Mouse (Mus musculus) MEL (cell line): ENCODE results near the gene Eef1akmt2. TPM values are rescaled to one million over a fixed set of nuclear protein-coding genes. Genes with fewer than 3 reads are reported as not detected.

Experiments
- DNase-seq: peaks from one replicate; pipeline ENCODE4 v3.0.0; 2011; ENCODE audit warnings: low read depth, low spot score
- H3K27ac ChIP-seq: 2 replicates; pipeline ENCODE4 v1.5.1; 2012; ENCODE audit warnings: low read depth, mild to moderate bottlenecking, control low read depth, low read length, moderate library complexity; ENCODE audit not compliant: control insufficient read depth
- H3K27me3 ChIP-seq, 2 experiments: fragments of 150-350 bp in 1 of 2; sonication (generic) in 1 of 2; 2 replicates each; pipeline ENCODE4 v1.6.1; 2012; ENCODE audit warnings: low read length in 2 of 2, mild to moderate bottlenecking in 2 of 2, improper control_type of control experiment in 1 of 2, moderate library complexity in 1 of 2; ENCODE audit not compliant: insufficient read depth in 2 of 2, control insufficient read depth in 1 of 2
- H3K36me3 ChIP-seq, 2 experiments: 2 replicates each; pipeline ENCODE4 v1.6.1; 2012 to 2014; ENCODE audit warnings: low read length in 2 of 2, improper control_type of control experiment in 1 of 2, inconsistent platforms in 1 of 2, mild to moderate bottlenecking in 1 of 2; ENCODE audit not compliant: insufficient read depth in 2 of 2, control insufficient read depth in 1 of 2
- H3K4me1 ChIP-seq, 2 experiments: fragments of 150-350 bp in 1 of 2; sonication (generic) in 1 of 2; 2 replicates each; pipeline ENCODE4 v1.6.1; 2012; ENCODE audit warnings: low read length in 2 of 2, improper control_type of control experiment in 1 of 2, mild to moderate bottlenecking in 1 of 2; ENCODE audit not compliant: insufficient read depth in 2 of 2, control insufficient read depth in 1 of 2
- H3K4me3 ChIP-seq, 2 experiments: fragments of 150-350 bp in 1 of 2; sonication (generic) in 1 of 2; 2 replicates each; pipeline ENCODE4 v1.5.1; 2012; ENCODE audit warnings: low read depth in 2 of 2, low read length in 2 of 2, mild to moderate bottlenecking in 2 of 2, moderate library complexity in 2 of 2, control low read depth in 1 of 2, improper control_type of control experiment in 1 of 2; ENCODE audit not compliant: control insufficient read depth in 1 of 2, insufficient read depth in 1 of 2
- H3K79me2 ChIP-seq: 2 replicates; pipeline ENCODE4 v1.6.1; 2012; ENCODE audit warnings: mild to moderate bottlenecking, low read length, moderate library complexity; ENCODE audit not compliant: control insufficient read depth, poor library complexity, insufficient read depth
- H3K9ac ChIP-seq: 2 replicates; pipeline ENCODE4 v1.6.1; 2012; ENCODE audit warnings: low read depth, mild to moderate bottlenecking, control low read depth, low read length, moderate library complexity; ENCODE audit not compliant: control insufficient read depth, poor library complexity, severe bottlenecking
- H3K9me3 ChIP-seq: fragments of 150-350 bp; sonication (generic); replicated peaks from 2 replicates; pipeline ENCODE4 v1.6.1; 2012; ENCODE audit warnings: mild to moderate bottlenecking, low read length, improper control_type of control experiment, moderate library complexity; ENCODE audit not compliant: insufficient read depth
- ETS1 ChIP-seq: IDR thresholded peaks from 2 replicates; pipeline ENCODE4 v1.6.1; 2012; ENCODE audit warnings: low read depth, mild to moderate bottlenecking, inconsistent platforms, low read length, improper control_type of control experiment, moderate library complexity
- GATA1 ChIP-seq: IDR thresholded peaks from 2 replicates; pipeline ENCODE4 v1.6.1; 2011; ENCODE audit warnings: low read depth, low read length, improper control_type of control experiment
- KAT2A ChIP-seq: conservative IDR thresholded peaks from 2 replicates; pipeline ENCODE4 v1.6.1; 2012; ENCODE audit warnings: low read depth, low read length, improper control_type of control experiment, inconsistent platforms
- MAFK ChIP-seq: IDR thresholded peaks from 2 replicates; pipeline ENCODE4 v1.6.1; 2011; ENCODE audit warnings: low read depth, mild to moderate bottlenecking, low read length, improper control_type of control experiment, borderline replicate concordance
- MAX ChIP-seq: IDR thresholded peaks from 2 replicates; pipeline ENCODE4 v1.6.1; 2011; ENCODE audit warnings: low read length, improper control_type of control experiment
- MXI1 ChIP-seq: IDR thresholded peaks from 2 replicates; pipeline ENCODE4 v1.6.1; 2011; ENCODE audit warnings: mild to moderate bottlenecking, low read depth, low read length, improper control_type of control experiment
- MYC ChIP-seq: IDR thresholded peaks from 2 replicates; pipeline ENCODE4 v1.6.1; 2011; ENCODE audit warnings: low read depth, mild to moderate bottlenecking, low read length, improper control_type of control experiment, moderate library complexity
- POLR2A ChIP-seq, 2 experiments: IDR thresholded peaks; 2 replicates each; pipeline ENCODE4 v1.6.1; 2011 to 2012; ENCODE audit warnings: low read length in 2 of 2, mild to moderate bottlenecking in 2 of 2, control low read depth in 1 of 2, improper control_type of control experiment in 1 of 2, low read depth in 1 of 2, moderate library complexity in 1 of 2; ENCODE audit not compliant: control insufficient read depth in 1 of 2, insufficient read depth in 1 of 2, poor library complexity in 1 of 2
- USF1 ChIP-seq: IDR thresholded peaks from 2 replicates; pipeline ENCODE4 v1.6.1; 2014; ENCODE audit warnings: low read depth, mild to moderate bottlenecking, inconsistent platforms, low read length, improper control_type of control experiment, moderate library complexity
- ZNF384 ChIP-seq: IDR thresholded peaks from 2 replicates; pipeline ENCODE4 v1.6.1; 2012; ENCODE audit warnings: low read depth, mild to moderate bottlenecking, inconsistent platforms, low read length, improper control_type of control experiment
- polyA plus RNA-seq, 2 experiments: library from polyadenylated mRNA; stranded (reverse) in 1 of 2; unstranded in 1 of 2; fragments of >175 nt in 1 of 2; fragments of >200 nt in 1 of 2; gene quantifications; 2 replicates each; pipeline versions ENCODE4 v1.2.1 to v1.2.4; 2012; ENCODE audit warnings: low replicate concordance in 2 of 2, low read depth in 1 of 2; ENCODE audit not compliant: insufficient read length in 2 of 2, insufficient read depth in 1 of 2, missing spikeins in 1 of 2
- total RNA-seq: library from RNA; depleted of rRNA; stranded (reverse); fragments of 300-350 nt; gene quantifications from 2 replicates; pipeline ENCODE4 v1.2.3, GENCODE M21; 2012; rRNA removed

Eef1akmt2 gene
- total and polyA plus RNA-seq, 3 experiments, result 26.9 to 330 (median 27.0) TPM

DNA sequence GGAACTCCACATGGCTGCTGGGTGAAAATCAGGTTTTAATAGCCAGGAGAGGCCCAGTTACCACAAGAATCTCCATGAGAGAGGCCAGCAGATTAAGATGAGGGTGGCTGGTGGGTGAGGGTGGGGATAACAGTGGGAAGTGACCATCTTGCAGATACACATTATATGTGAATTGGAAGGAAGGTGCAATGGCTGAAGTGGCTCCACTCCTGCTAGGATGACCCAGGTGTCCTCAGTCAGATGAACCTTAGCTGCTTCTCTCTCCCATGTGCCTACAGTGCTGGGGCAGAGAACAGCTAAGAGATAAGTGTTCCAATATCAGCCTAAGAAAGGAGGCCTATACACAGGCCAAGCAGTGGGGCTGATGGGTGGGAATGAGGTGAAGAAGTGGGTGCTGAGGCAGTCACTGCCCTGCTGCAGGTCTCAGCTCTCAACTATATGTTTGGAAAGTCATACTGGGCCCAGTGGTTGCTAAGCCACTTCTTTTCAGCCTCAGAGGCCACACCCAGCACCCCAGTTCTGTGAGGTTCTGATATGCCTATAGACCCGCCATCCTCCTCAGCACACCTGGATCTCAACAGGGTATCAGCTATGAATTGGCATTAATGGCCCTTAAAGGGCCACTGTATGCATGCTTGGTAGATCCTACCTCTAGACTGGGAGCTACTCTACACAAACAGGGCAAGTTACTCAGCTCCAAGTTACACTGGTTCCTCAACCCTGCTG, 74.6 kb downstream of the Eef1akmt2 start:
- H3K4me3 ChIP-seq, result no peak overlapping the region
- TF ChIP-seq KAT2A, result no peak
- TF ChIP-seq GATA1, result no peak
- TF ChIP-seq MAFK, result no peak
- TF ChIP-seq ETS1, result no peak
- no peak for TF ChIP-seq ZNF384
- TF ChIP-seq USF1, result no peak
- TF ChIP-seq MYC, result no peak
- TF ChIP-seq MXI1, result no peak
- TF ChIP-seq MAX, result no peak
- no peak for TF ChIP-seq POLR2A (IDR thresholded peaks at IDR 0.05; ENCODE audit: control insufficient read depth in 1 of 2, insufficient read depth in 1 of 2, low read depth in 1 of 2, low read length in 2 of 2, poor library complexity in 1 of 2)
- no peak overlapping the region for H3K9ac ChIP-seq
- no peak for DNase-seq
- H3K36me3 ChIP-seq, result peaks cover 0 to 1% of the 10 kb centered on the region in 2 experiments; a peak in 2 of 4 replicates
- no peaks in the 10 kb centered on the region for H3K9me3 ChIP-seq
- no peaks in the 10 kb centered on the region for H3K27me3 ChIP-seq
- no peak overlapping the region for H3K27ac ChIP-seq
- H3K79me2 ChIP-seq, result no peaks in the 10 kb centered on the region
- peaks cover under 1 to 2% of the 10 kb centered on the region in 2 experiments; a peak in 3 of 4 replicates for H3K4me1 ChIP-seq

Other genes with a start within 250 kb of the Eef1akmt2 start
- 30.3 and 31.0 TPM in 2 replicates for gene Lhpp, start 242.0 kb downstream of the Eef1akmt2 start, total RNA-seq
- gene Lhpp, start 242.0 kb downstream of the Eef1akmt2 start, polyA plus RNA-seq, result 10 to 100 TPM in 1 of 2 experiments, not detected in 1; 39.3 TPM
- 7.3 and 7.9 TPM in 2 replicates for gene Fam53b, start 38.8 kb downstream of the Eef1akmt2 start, total RNA-seq
- 10 to 100 TPM in 1 of 2 experiments, not detected in 1; 15.4 TPM for gene Fam53b, start 38.8 kb downstream of the Eef1akmt2 start, polyA plus RNA-seq
- 26.5 and 30.1 TPM in 2 replicates for gene Abraxas2, start 6.6 kb upstream of the Eef1akmt2 start, total RNA-seq
- 10 to 100 TPM in 1 of 2 experiments, not detected in 1; 31.1 TPM for gene Abraxas2, start 6.6 kb upstream of the Eef1akmt2 start, polyA plus RNA-seq
- gene Zranb1, start 78.5 kb upstream of the Eef1akmt2 start, total RNA-seq, result 18.0 and 18.5 TPM in 2 replicates
- gene Zranb1, start 78.5 kb upstream of the Eef1akmt2 start, polyA plus RNA-seq, result 10 to 100 TPM in 1 of 2 experiments, not detected in 1; 17.4 TPM